Mouse (Mus musculus) spleen, adult 2 months (tissue): ENCODE data around the gene Phc2. TPM values are rescaled to one million over a fixed set of nuclear protein-coding genes. Genes with fewer than 3 reads are reported as not detected.

ENCODE experiments used
- DNase-seq, 2 experiments: peaks; one replicate each; pipeline versions ENCODE4 v3.0.0 to v3.0.0-alpha.2; 2012 to 2021; ENCODE audit warnings: low spot score in 2 of 2, low read depth in 1 of 2
- H3K27ac ChIP-seq: fragments of 200-500 bp; 2 replicates; pipeline ENCODE4 v1.5.1; 2012; ENCODE audit warnings: low read length, inconsistent platforms; ENCODE audit not compliant: insufficient read depth
- H3K27me3 ChIP-seq: fragments of 200-500 bp; 2 replicates; pipeline ENCODE4 v1.6.1; 2012; ENCODE audit warnings: mild to moderate bottlenecking, moderate library complexity, low read length, inconsistent platforms; ENCODE audit not compliant: control insufficient read depth, insufficient read depth
- H3K36me3 ChIP-seq: fragments of 200-500 bp; 2 replicates; pipeline ENCODE4 v1.6.1; 2012; ENCODE audit warnings: mild to moderate bottlenecking, low read length, inconsistent platforms; ENCODE audit not compliant: control insufficient read depth, insufficient read depth
- H3K4me1 ChIP-seq: fragments of 200-500 bp; 2 replicates; pipeline ENCODE4 v1.6.1; 2011; ENCODE audit warnings: inconsistent platforms; ENCODE audit not compliant: control insufficient read depth, insufficient read depth, insufficient read length
- H3K4me3 ChIP-seq: fragments of 200-500 bp; 2 replicates; pipeline ENCODE4 v1.5.1; 2011; ENCODE audit warnings: mild to moderate bottlenecking, inconsistent platforms; ENCODE audit not compliant: insufficient read depth, insufficient read length; ENCODE audit errors: extremely low read depth
- CTCF ChIP-seq: fragments of 200-500 bp; IDR thresholded peaks from 2 replicates; pipeline ENCODE4 v1.5.1; 2011; ENCODE audit warnings: mild to moderate bottlenecking, inconsistent platforms; ENCODE audit not compliant: insufficient read depth, insufficient read length, insufficient replicate concordance; ENCODE audit errors: extremely low read depth
- POLR2A ChIP-seq: fragments of 200-500 bp; IDR thresholded peaks from 2 replicates; pipeline ENCODE4 v1.6.1; 2011; ENCODE audit warnings: low read depth, low read length, inconsistent platforms
- WGBS: fragments of 180-500 bp; shearing (Covaris S2); methylation state at CpG from one replicate; pipeline ENCODE4 v1.1.7; 2018; 5-methylcytosine and 5-hydroxymethylcytosine counted together
- polyA plus RNA-seq: library from polyadenylated mRNA; depleted of rRNA; stranded (reverse); fragments of >200 nt; gene quantifications from 2 replicates; pipeline ENCODE4 v1.2.3, GENCODE M21; 2012

Phc2 gene
- polyA plus RNA-seq, 1 experiment, result 76.7 TPM

GRCm38 (mm10) chr4:128734721-128735671 lies 80.5 kb downstream of the Phc2 start:
- H3K4me3 ChIP-seq, result no peak overlapping the region
- WGBS, result 35% methylated on average over 18 of the region's 18 CpGs
- TF ChIP-seq POLR2A (no peak), CTCF (no peak)
- DNase-seq, result peak; percentile 79 to 87
- no peaks in the 10 kb centered on the region for H3K27me3 ChIP-seq
- H3K27ac ChIP-seq, result peak overlapping the region; percentile 84
- no peaks in the 10 kb centered on the region; the same call in 1 of the 2 replicates for H3K36me3 ChIP-seq
- peaks cover 39% of the 10 kb centered on the region; the same call in 1 of the 2 replicates for H3K4me1 ChIP-seq

GRCm38 (mm10) chr4:128737137-128737589 lies 82.7 kb downstream of the Phc2 start:
- Histone ChIP-seq H3K4me1 (peaks cover 39% of the 10 kb centered on the region; the same call in 1 of the 2 replicates), H3K27ac (peak overlapping the region; percentile 45; the same call in 1 of the 2 replicates), H3K4me3 (no peak overlapping the region), H3K36me3 (no peaks in the 10 kb centered on the region), H3K27me3 (no peaks in the 10 kb centered on the region)
- no peak for TF ChIP-seq CTCF
- no peak for TF ChIP-seq POLR2A
- no peak for DNase-seq
- WGBS, result 63% methylated on average over 6 of the region's 6 CpGs

GRCm38 (mm10) chr4:128737825-128738610 lies 83.5 kb downstream of the Phc2 start:
- no peaks in the 10 kb centered on the region for H3K27me3 ChIP-seq
- TF ChIP-seq POLR2A (no peak), CTCF (no peak)

DNA sequence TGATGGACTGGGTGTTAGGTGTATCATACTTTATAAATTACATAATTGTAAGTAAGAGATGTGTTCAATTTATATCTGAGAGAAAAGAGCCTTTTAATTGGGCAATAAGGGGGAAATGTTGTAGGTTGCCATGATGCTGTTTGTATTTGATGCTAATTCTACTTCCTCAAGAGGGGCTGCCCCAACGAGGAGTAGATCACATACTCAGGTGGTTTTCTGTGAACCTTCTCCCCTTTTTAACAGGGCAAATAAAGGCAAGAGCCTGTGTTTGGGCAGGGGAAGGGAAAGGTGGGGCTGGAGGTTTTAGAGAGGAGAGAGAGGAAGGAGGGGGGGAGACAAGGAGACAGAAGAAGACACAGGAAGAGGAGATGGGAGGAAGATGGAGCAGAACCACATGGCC lies 86.4 kb downstream of the Phc2 start:
- H3K4me3 ChIP-seq, result no peak overlapping the region
- H3K27me3 ChIP-seq, result no peaks in the 10 kb centered on the region
- H3K27ac ChIP-seq, result no peak overlapping the region
- TF ChIP-seq POLR2A (no peak), CTCF (no peak)
- H3K4me1 ChIP-seq, result peaks cover 11% of the 10 kb centered on the region; the same call in 1 of the 2 replicates
- H3K36me3 ChIP-seq, result peaks cover 19% of the 10 kb centered on the region
- DNase-seq, result no peak
- 20% methylated on average over 1 of the region's 1 CpGs for WGBS

More at GRCm38 (mm10) chr4:128737825-128738610, 83.5 kb downstream of the Phc2 start:
- WGBS, result 86% methylated on average over 14 of the region's 14 CpGs
- H3K4me3 ChIP-seq, result no peak overlapping the region
- 0 out of 2 replicates have a peak, but pooled peaks cover 2% of the 10 kb centered on the region for H3K36me3 ChIP-seq
- DNase-seq, result no peak
- H3K4me1 ChIP-seq, result peaks cover 37% of the 10 kb centered on the region; the same call in 1 of the 2 replicates
- H3K27ac ChIP-seq, result peak overlapping the region; percentile 2; the same call in 1 of the 2 replicates

DNA sequence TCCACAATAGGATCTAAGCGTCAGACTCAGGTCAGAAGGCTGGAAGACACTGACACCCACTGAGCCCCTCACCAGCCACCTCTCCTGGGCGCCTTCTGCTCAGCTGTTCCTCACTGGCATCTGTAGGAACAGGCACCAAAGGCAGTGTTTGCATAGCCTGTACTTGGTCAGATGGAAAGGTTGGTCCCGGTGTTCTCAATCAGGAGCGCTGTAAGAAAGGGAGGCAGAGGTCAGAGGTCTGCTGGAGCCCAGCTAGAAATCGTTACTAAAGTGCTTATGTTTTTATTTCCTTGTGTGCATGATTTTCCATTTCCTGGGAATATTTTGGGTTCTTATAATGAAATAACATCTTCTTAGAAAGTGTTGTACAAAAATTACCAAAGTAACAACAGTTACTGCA lies 87.4 kb downstream of the Phc2 start:
- Histone ChIP-seq H3K27ac (no peak overlapping the region), H3K4me1 (peaks cover 6% of the 10 kb centered on the region; the same call in 1 of the 2 replicates), H3K4me3 (no peak overlapping the region), H3K27me3 (no peaks in the 10 kb centered on the region), H3K36me3 (peaks cover 29% of the 10 kb centered on the region)
- TF ChIP-seq POLR2A (no peak), CTCF (no peak)
- 86% methylated on average over 5 of the region's 5 CpGs for WGBS
- no peak for DNase-seq

DNA sequence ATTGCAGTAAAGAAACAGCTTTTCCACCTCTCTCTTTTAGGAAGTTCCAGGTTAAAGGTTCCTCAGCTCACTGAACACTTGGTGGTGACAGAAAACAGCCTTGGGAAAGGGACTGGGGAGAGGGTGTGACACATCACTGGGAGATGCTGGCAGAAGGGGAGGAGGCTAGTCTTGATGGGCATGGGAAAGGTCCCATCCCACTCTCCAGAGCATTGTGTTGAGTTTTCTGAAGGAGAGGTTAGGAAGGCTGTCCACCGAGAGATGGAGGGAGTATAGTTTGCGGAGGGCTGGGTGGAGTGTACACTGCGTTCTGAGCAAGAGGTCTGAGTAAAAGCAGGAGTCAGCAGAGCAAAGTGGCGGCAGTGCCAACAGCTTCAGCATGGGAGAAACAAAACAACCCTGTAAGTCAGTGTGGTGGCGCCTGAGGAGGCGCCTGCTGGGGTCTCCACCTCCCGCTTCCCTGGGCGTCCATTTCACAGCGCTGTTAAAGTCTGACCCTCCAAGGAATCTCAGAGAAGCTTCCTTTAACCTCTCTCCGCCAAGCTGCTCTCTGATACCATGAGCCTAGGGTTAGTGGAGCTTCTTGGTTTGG lies 88.0 kb downstream of the Phc2 start:
- Histone ChIP-seq H3K4me3 (no peak overlapping the region), H3K27me3 (no peaks in the 10 kb centered on the region), H3K36me3 (peaks cover 35% of the 10 kb centered on the region), H3K4me1 (no peaks in the 10 kb centered on the region; the same call in 1 of the 2 replicates), H3K27ac (no peak overlapping the region)
- 92% methylated on average over 10 of the region's 10 CpGs for WGBS
- no peak for DNase-seq
- TF ChIP-seq POLR2A, result no peak
- TF ChIP-seq CTCF, result no peak
